8 mouse cellular contexts compared by ENCODE assay signal in genomic region chr2:151979470-151980354, GRCm38 (mm10). TPM values are rescaled to one million over a fixed set of nuclear protein-coding genes. Genes with fewer than 3 reads are reported as not detected.
DNase-seq lines count a peak whose midpoint lies in the region; ATAC-seq and TF ChIP-seq lines count a peak whose summit lies in the region.

Fam110a (minus strand) TSS chr2:151980219.

- H3K27ac ChIP-seq in hindbrain, embryonic 10.5 days = peak within 1 kb of the TSS; percentile 96
- peak within 1 kb of the TSS; percentile 80 for H3K27ac ChIP-seq in lung, embryonic 15.5 days
- H3K27ac ChIP-seq in olfactory bulb, adult 2 months (ENCODE audit: insufficient read depth, low read depth, low read length) = 0 out of 2 replicates have a peak within 1 kb of the TSS, but pooled peaks have one; percentile 6

- ATAC-seq in lung, embryonic 15.5 days (ENCODE audit: borderline replicate concordance, extremely low read depth, low FRiP score, low TSS enrichment) = peak; percentile 89

- H3K9me3 ChIP-seq in hindbrain, embryonic 10.5 days = no peaks in the 10 kb centered on the region
- no peaks in the 10 kb centered on the region for H3K9me3 ChIP-seq in lung, embryonic 15.5 days

- H3K27me3 ChIP-seq in hindbrain, embryonic 10.5 days (ENCODE audit: insufficient read depth, poor library complexity, severe bottlenecking) = peaks cover 10% of the 10 kb centered on the region
- no peaks in the 10 kb centered on the region for H3K27me3 ChIP-seq in lung, embryonic 15.5 days

- peak; percentile 93 for DNase-seq in MN1 (ENCODE audit: low spot score)
- peak; percentile 89 for DNase-seq in cerebellum, adult 9-11 months
- DNase-seq in frontal cortex, adult 2 months (ENCODE audit: extremely low spot score in 1 of 2, low spot score in 1 of 2) = peak; percentile 84 to 93
- DNase-seq in hindbrain, embryonic 10.5 days (ENCODE audit: low spot score) = peak; percentile 94
- peak; percentile 37 for DNase-seq in layer of hippocampus, adult 9-10 months (ENCODE audit: low spot score)
- peak; percentile 77 to 79 for DNase-seq in thymus, adult 18-20 months

- peaks cover 24% of the 10 kb centered on the region for H3K36me3 ChIP-seq in hindbrain, embryonic 10.5 days
- no peaks in the 10 kb centered on the region for H3K36me3 ChIP-seq in lung, embryonic 15.5 days

- H3K4me2 ChIP-seq in lung, embryonic 15.5 days = peak within 1 kb of the TSS; percentile 79

- TF ChIP-seq POLR2A in olfactory bulb, adult 2 months (IDR thresholded peaks at IDR 0.05; ENCODE audit: insufficient read depth, low read depth, low read length) = no peak

- H3K4me3 ChIP-seq in hindbrain, embryonic 10.5 days = peak within 1 kb of the TSS; percentile 87
- H3K4me3 ChIP-seq in lung, embryonic 15.5 days = peak within 1 kb of the TSS; percentile 81
- H3K4me3 ChIP-seq in olfactory bulb, adult 2 months (ENCODE audit: insufficient read depth, low read depth, low read length) = peak within 1 kb of the TSS; percentile 80

- under 1% methylated on average over 46 of the region's 46 CpGs for WGBS in hindbrain, embryonic 10.5 days
- under 1% methylated on average over 45 of the region's 46 CpGs for WGBS in lung, embryonic 15.5 days
- WGBS in olfactory bulb, adult 2 months = under 1% methylated on average over 46 of the region's 46 CpGs

- no peak for TF ChIP-seq CTCF in olfactory bulb, adult 2 months (IDR thresholded peaks at IDR 0.05; ENCODE audit: insufficient read depth, low read depth, low read length)

- H3K9ac ChIP-seq in lung, embryonic 15.5 days = peak within 1 kb of the TSS; percentile 82

- peaks cover 59% of the 10 kb centered on the region for H3K4me1 ChIP-seq in hindbrain, embryonic 10.5 days (replicated peaks)
- H3K4me1 ChIP-seq in lung, embryonic 15.5 days = peaks cover 47% of the 10 kb centered on the region
- peaks cover 14% of the 10 kb centered on the region for H3K4me1 ChIP-seq in olfactory bulb, adult 2 months (ENCODE audit: control insufficient read depth, insufficient read depth, low read length)

RNA-seq across cellular contexts. Expression of gene Fam110a, which starts in this region (rescaled TPM):
- polyA plus RNA-seq in frontal cortex, adult 2 months (2012; rRNA removed) = 6.3 and 6.7 TPM in 2 replicates
- 99.4 and 149 TPM in 2 replicates for polyA plus RNA-seq in hindbrain, embryonic 10.5 days (2016; fragmentation: Nextera tagmentation; extraction: Ambion mirVana)
- 32.5 and 34.1 TPM in 2 replicates for polyA plus RNA-seq in lung, embryonic 15.5 days (2015; fragmentation: Nextera tagmentation; extraction: Ambion mirVana)
- not detected in 2 replicates for polyA plus RNA-seq in olfactory bulb, adult 2 months (2012; ENCODE audit: insufficient read depth, insufficient read length, low replicate concordance, missing spikeins)

Comparison
In these comparisons a context has a peak if more than half of its experiments do, and no peak if none do; other contexts are left out.
1. Peak in every context shown above with its lines: DNase-seq, ATAC-seq, H3K4me3 ChIP-seq and H3K27ac ChIP-seq.
2. DNase-seq: peak in every context shown above with its lines; median percentile 94 in hindbrain, embryonic 10.5 days; 93 in MN1; 89 in cerebellum, adult 9-11 months; 88 in frontal cortex, adult 2 months; 78 in thymus, adult 18-20 months; 37 in layer of hippocampus, adult 9-10 months.
3. H3K27ac ChIP-seq: peak in every context shown above with its lines; median percentile 96 in hindbrain, embryonic 10.5 days; 80 in lung, embryonic 15.5 days; 6 in olfactory bulb, adult 2 months.